Mouse (Mus musculus) intestine, embryonic 15.5 days (tissue): Measurements from ENCODE around the gene Ccdc6. TPM values are rescaled to one million over a fixed set of nuclear protein-coding genes. Genes with fewer than 3 reads are reported as not detected.

Experiments used
- ATAC-seq: fragments of 200-750 bp; cut with Nextera tagmentation; 2 replicates; pipeline ENCODE4 v1.8.0; 2017; ENCODE audit warnings: moderate TSS enrichment, moderate library complexity
- H3K27ac ChIP-seq: fragments of 300-500 bp; sonication (generic); 2 replicates; pipeline ENCODE4 v1.5.1; 2015; ENCODE audit warnings: mild to moderate bottlenecking, inconsistent platforms
- H3K27me3 ChIP-seq: fragments of 300-500 bp; sonication (generic); replicated peaks from 2 replicates; pipeline ENCODE4 v1.6.1; 2015; ENCODE audit warnings: inconsistent platforms
- H3K36me3 ChIP-seq: fragments of 300-500 bp; sonication (generic); 2 replicates; pipeline ENCODE4 v1.6.1; 2015; ENCODE audit warnings: inconsistent platforms
- H3K4me1 ChIP-seq: fragments of 300-500 bp; sonication (generic); replicated peaks from 2 replicates; pipeline ENCODE4 v1.6.1; 2015; ENCODE audit warnings: inconsistent platforms
- H3K4me2 ChIP-seq: fragments of 300-500 bp; sonication (generic); replicated peaks from 2 replicates; pipeline ENCODE4 v1.6.1; 2015; ENCODE audit warnings: mild to moderate bottlenecking, inconsistent platforms
- H3K4me3 ChIP-seq: fragments of 300-500 bp; sonication (generic); replicated peaks from 2 replicates; pipeline ENCODE4 v1.5.1; 2015; ENCODE audit warnings: inconsistent platforms
- H3K9ac ChIP-seq: fragments of 300-500 bp; sonication (generic); 2 replicates; pipeline ENCODE4 v1.6.1; 2015; ENCODE audit warnings: inconsistent platforms
- H3K9me3 ChIP-seq: fragments of 300-500 bp; sonication (generic); 2 replicates; pipeline ENCODE4 v1.6.1; 2016; ENCODE audit warnings: inconsistent platforms
- WGBS: fragments of 180-500 bp; shearing (Covaris S2); methylation state at CpG from one replicate; pipeline ENCODE4 v1.1.7; 2015; 5-methylcytosine and 5-hydroxymethylcytosine counted together
- polyA plus RNA-seq: library from polyadenylated mRNA; unstranded; fragments of >200 nt; fragmentation: Nextera tagmentation; extraction: Ambion mirVana; gene quantifications from 2 replicates; pipeline ENCODE4 v1.2.1, GENCODE M21; 2015

Ccdc6 gene
- polyA plus RNA-seq, 1 experiment from 2014 or later = 14.0 TPM

DNA sequence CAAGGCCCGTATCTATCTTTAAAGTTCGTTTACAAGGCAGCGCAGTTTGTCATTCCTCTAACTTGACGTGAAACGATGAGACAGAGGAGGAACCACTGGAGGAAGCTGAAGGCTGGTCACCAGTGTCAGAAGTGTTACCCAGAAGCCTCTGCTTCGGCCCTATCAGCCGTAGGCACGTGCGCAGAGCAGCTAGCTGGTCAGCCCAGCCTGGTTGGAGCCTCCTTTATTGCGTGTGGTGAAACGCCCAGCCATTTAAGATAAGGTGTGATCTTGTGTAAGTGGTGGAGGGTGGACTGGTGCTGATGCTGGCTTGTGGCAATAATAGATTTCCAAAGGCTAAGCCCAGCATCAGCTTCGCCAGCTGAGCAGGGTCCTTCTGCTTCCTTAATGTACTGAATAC is 43.5 kb downstream of the Ccdc6 start:
- Histone ChIP-seq H3K4me1 (0 out of 2 replicates have a peak, but pooled peaks cover 5% of the 10 kb centered on the region), H3K27me3 (no peaks in the 10 kb centered on the region), H3K36me3 (peaks cover 11% of the 10 kb centered on the region), H3K9me3 (no peaks in the 10 kb centered on the region), H3K9ac (no peak overlapping the region), H3K4me3 (no peak overlapping the region), H3K4me2 (no peak overlapping the region), H3K27ac (no peak overlapping the region)
- WGBS = 81% methylated on average over 12 of the region's 12 CpGs
- ATAC-seq = 0 out of 2 replicates have a peak, but pooled peaks have one; percentile 61

DNA sequence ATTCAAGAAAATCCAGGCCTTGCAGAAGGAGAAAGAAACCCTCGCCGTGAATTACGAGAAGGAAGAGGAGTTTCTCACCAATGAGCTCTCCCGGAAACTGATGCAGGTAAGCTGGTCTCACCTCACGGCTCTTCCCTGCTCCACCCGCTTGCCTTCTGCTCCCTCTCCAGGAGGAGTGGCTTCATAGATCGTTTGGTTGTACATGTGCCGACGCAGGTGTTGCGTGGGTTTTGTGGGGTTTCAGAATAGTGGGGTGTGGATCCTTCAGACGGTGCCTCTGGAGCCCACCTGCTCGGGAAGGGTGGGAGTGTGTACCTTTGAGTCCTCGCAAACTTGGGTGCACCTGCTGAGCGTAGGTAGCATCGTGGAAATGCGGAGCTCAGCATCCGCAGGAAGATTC is 45.7 kb downstream of the Ccdc6 start:
- no peak overlapping the region for H3K27ac ChIP-seq
- no peak overlapping the region for H3K4me2 ChIP-seq
- no peak for ATAC-seq
- no peak overlapping the region for H3K9ac ChIP-seq
- H3K27me3 ChIP-seq = no peaks in the 10 kb centered on the region
- H3K36me3 ChIP-seq = peaks cover 25% of the 10 kb centered on the region
- H3K9me3 ChIP-seq = no peaks in the 10 kb centered on the region
- no peak overlapping the region for H3K4me3 ChIP-seq
- WGBS = 90% methylated on average over 17 of the region's 17 CpGs
- H3K4me1 ChIP-seq = 0 out of 2 replicates have a peak, but pooled peaks cover 5% of the 10 kb centered on the region

GRCm38 (mm10) chr10:70144004-70144557 is 47.2 kb downstream of the Ccdc6 start:
- Histone ChIP-seq H3K4me3 (no peak overlapping the region), H3K9me3 (no peaks in the 10 kb centered on the region), H3K4me1 (peaks cover 4% of the 10 kb centered on the region; the same call in 1 of the 2 replicates), H3K9ac (no peak overlapping the region), H3K27me3 (no peaks in the 10 kb centered on the region), H3K27ac (no peak overlapping the region), H3K36me3 (peaks cover 25% of the 10 kb centered on the region), H3K4me2 (no peak overlapping the region)
- no peak for ATAC-seq
- 89% methylated on average over 10 of the region's 10 CpGs for WGBS

GRCm38 (mm10) chr10:70145873-70146272 is 49.0 kb downstream of the Ccdc6 start:
- H3K9ac ChIP-seq = no peak overlapping the region
- WGBS = 97% methylated on average over 12 of the region's 12 CpGs
- H3K4me2 ChIP-seq = no peak overlapping the region
- peaks cover 15% of the 10 kb centered on the region for H3K4me1 ChIP-seq
- ATAC-seq = no peak
- no peaks in the 10 kb centered on the region for H3K27me3 ChIP-seq
- no peaks in the 10 kb centered on the region for H3K9me3 ChIP-seq
- peaks cover 27% of the 10 kb centered on the region for H3K36me3 ChIP-seq
- H3K4me3 ChIP-seq = no peak overlapping the region
- H3K27ac ChIP-seq = no peak overlapping the region

DNA sequence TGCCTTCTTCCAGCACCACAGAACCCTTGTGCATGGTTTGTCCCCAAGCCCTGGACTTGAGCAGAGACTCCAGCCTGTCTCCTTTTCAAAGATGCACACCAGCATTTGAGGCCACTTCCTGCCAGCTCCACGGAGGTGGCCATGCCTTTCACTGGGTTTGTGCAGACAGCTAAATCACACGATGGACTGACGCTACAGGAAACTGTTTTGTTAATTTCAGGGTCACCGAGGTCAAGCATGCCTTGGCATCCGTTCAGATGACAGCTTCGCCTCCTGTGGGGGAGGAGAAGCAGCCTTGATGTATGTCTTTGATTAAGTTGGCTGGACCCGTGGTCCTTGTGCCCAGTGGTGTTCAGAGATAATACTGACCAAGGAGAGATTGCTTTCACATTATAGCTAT is 52.2 kb downstream of the Ccdc6 start:
- WGBS = 22% methylated on average over 7 of the region's 7 CpGs
- H3K4me2 ChIP-seq = no peak overlapping the region
- H3K27ac ChIP-seq = no peak overlapping the region
- H3K27me3 ChIP-seq = no peaks in the 10 kb centered on the region
- H3K4me1 ChIP-seq = peaks cover 21% of the 10 kb centered on the region
- no peak overlapping the region for H3K9ac ChIP-seq
- no peak for ATAC-seq
- H3K36me3 ChIP-seq = peaks cover 24% of the 10 kb centered on the region
- no peak overlapping the region for H3K4me3 ChIP-seq
- no peaks in the 10 kb centered on the region for H3K9me3 ChIP-seq

DNA sequence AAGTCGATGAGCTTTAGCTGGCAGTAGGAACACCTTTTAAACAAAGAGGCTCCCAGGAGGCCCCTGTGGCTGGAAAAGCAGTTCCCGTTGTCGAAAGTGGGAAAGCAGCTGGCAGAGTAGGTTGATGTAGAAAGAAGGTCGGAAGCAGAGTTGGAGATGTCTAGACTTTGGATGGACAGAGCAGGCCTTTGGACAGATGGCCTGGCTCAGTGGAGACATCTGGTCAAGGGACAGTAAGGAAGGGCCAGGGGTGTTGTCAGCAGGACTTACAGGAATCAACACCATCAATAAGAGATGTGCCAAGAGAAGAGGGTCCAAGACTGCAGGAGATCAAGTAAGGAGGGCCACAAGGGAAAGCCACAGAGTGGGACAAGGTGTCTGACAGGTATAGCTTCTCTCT is 53.4 kb downstream of the Ccdc6 start:
- no peak overlapping the region for H3K27ac ChIP-seq
- no peak overlapping the region for H3K4me3 ChIP-seq
- peaks cover 31% of the 10 kb centered on the region for H3K36me3 ChIP-seq
- WGBS = 56% methylated on average over 4 of the region's 4 CpGs
- no peaks in the 10 kb centered on the region for H3K9me3 ChIP-seq
- H3K27me3 ChIP-seq = no peaks in the 10 kb centered on the region
- H3K4me1 ChIP-seq = peaks cover 21% of the 10 kb centered on the region
- no peak overlapping the region for H3K4me2 ChIP-seq
- no peak overlapping the region for H3K9ac ChIP-seq
- ATAC-seq = no peak

DNA sequence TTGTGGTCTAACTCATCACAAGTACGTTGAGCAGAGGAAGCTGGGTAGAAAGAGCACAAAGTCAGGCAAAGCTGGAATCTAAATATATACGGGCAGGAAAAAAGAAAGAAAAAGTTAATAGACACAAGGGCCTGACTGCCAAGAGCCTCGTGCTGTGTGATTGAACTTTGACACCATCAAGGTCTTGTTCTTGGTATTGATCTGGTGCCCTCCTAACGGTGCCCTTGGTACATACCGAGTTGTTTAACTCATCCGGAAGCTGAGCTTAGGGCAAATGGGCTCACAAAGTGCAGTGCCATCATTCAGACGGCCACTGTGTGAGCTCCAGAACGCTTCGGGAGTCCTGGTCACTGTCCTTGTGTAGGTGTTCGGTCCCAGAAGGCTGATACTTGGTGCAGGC is 54.2 kb downstream of the Ccdc6 start:
- Histone ChIP-seq H3K4me2 (no peak overlapping the region), H3K27ac (no peak overlapping the region), H3K27me3 (no peaks in the 10 kb centered on the region), H3K9me3 (no peaks in the 10 kb centered on the region), H3K4me1 (peaks cover 21% of the 10 kb centered on the region), H3K36me3 (peaks cover 26% of the 10 kb centered on the region), H3K4me3 (no peak overlapping the region), H3K9ac (no peak overlapping the region)
- no peak for ATAC-seq
- 75% methylated on average over 10 of the region's 10 CpGs for WGBS

- Histone ChIP-seq H3K4me2 (no peak overlapping the region), H3K4me1 (peaks cover 21% of the 10 kb centered on the region), H3K27ac (peak overlapping the region; percentile 60; the same call in 1 of the 2 replicates), H3K36me3 (peaks cover 30% of the 10 kb centered on the region), H3K4me3 (no peak overlapping the region), H3K9ac (no peak overlapping the region), H3K27me3 (no peaks in the 10 kb centered on the region), H3K9me3 (no peaks in the 10 kb centered on the region)
- 45% methylated on average over 12 of the region's 12 CpGs for WGBS
- no peak for ATAC-seq
Measured at GRCm38 (mm10) chr10:70152190-70152743, 55.3 kb downstream of the Ccdc6 start.

DNA sequence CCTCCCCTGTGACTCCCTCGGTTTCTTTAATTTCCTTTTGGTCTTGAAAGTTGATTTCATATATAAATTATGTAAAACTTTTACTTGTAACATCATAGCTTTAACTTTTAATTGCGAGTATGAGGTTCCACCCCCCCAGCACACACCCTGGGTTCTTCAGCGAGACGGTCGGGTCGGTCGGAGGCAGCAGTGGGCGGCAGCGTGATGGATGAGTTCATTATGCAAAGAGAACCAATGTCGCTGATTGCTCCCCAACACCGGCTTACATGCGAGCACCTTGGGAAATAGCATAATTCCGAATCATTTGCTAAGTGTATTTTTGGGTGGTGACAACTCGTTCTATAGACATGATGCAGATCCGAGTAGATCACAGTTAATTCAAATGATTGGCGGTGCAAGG is 56.9 kb downstream of the Ccdc6 start:
- H3K4me2 ChIP-seq = no peak overlapping the region
- no peak overlapping the region for H3K4me3 ChIP-seq
- 93% methylated on average over 16 of the region's 16 CpGs for WGBS
- H3K36me3 ChIP-seq = peaks cover 30% of the 10 kb centered on the region
- H3K4me1 ChIP-seq = peaks cover 19% of the 10 kb centered on the region
- H3K27me3 ChIP-seq = no peaks in the 10 kb centered on the region
- H3K9ac ChIP-seq = no peak overlapping the region
- H3K27ac ChIP-seq = no peak overlapping the region
- no peak for ATAC-seq
- no peaks in the 10 kb centered on the region for H3K9me3 ChIP-seq

GRCm38 (mm10) chr10:70156431-70157165 is 59.7 kb downstream of the Ccdc6 start:
- Histone ChIP-seq H3K27ac (no peak overlapping the region), H3K4me1 (0 out of 2 replicates have a peak, but pooled peaks cover 4% of the 10 kb centered on the region), H3K9me3 (no peaks in the 10 kb centered on the region), H3K27me3 (no peaks in the 10 kb centered on the region), H3K36me3 (peaks cover 25% of the 10 kb centered on the region), H3K4me3 (no peak overlapping the region), H3K9ac (no peak overlapping the region), H3K4me2 (no peak overlapping the region)
- WGBS = 80% methylated on average over 3 of the region's 3 CpGs
- no peak for ATAC-seq

GRCm38 (mm10) chr10:70159651-70160320 is 62.9 kb downstream of the Ccdc6 start:
- WGBS = 82% methylated on average over 12 of the region's 12 CpGs
- H3K4me3 ChIP-seq = no peak overlapping the region
- H3K27ac ChIP-seq = no peak overlapping the region
- peaks cover 22% of the 10 kb centered on the region for H3K36me3 ChIP-seq
- H3K4me2 ChIP-seq = no peak overlapping the region
- no peaks in the 10 kb centered on the region for H3K27me3 ChIP-seq
- 0 out of 2 replicates have a peak, but pooled peaks cover 5% of the 10 kb centered on the region for H3K4me1 ChIP-seq
- H3K9me3 ChIP-seq = no peaks in the 10 kb centered on the region
- H3K9ac ChIP-seq = no peak overlapping the region
- ATAC-seq = no peak

DNA sequence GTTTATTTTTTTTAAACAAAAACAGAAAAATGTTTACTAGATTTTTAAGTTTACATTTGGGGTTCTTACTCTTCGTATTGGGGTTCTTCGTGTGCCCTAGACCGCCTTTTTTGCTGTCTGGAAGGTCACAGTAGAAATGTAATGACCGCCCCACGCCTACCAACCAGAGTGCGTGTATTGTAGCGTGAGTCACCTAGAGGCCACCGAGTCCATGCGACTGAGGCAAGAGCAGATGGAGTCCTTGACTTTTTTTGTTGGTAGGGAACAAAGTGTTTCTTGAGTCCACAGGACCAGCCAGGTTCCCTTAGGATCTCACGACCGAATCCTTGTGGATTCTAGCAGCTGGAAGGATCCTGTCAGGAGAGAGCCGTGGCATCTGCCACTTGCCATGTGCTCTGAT is 63.9 kb downstream of the Ccdc6 start:
- Histone ChIP-seq H3K4me1 (0 out of 2 replicates have a peak, but pooled peaks cover 5% of the 10 kb centered on the region), H3K4me3 (no peak overlapping the region), H3K27me3 (no peaks in the 10 kb centered on the region), H3K36me3 (peaks cover 14% of the 10 kb centered on the region), H3K9me3 (no peaks in the 10 kb centered on the region), H3K9ac (no peak overlapping the region), H3K4me2 (no peak overlapping the region), H3K27ac (no peak overlapping the region)
- no peak for ATAC-seq
- WGBS = 92% methylated on average over 12 of the region's 12 CpGs
